Mouse (Mus musculus) right cerebral cortex, postnatal 25 days (tissue): ENCODE results near the gene Smarcd2.

Experiments
- DNase-seq: peaks from one replicate; pipeline ENCODE4 v3.0.0; 2022

The Smarcd2 gene

DNA sequence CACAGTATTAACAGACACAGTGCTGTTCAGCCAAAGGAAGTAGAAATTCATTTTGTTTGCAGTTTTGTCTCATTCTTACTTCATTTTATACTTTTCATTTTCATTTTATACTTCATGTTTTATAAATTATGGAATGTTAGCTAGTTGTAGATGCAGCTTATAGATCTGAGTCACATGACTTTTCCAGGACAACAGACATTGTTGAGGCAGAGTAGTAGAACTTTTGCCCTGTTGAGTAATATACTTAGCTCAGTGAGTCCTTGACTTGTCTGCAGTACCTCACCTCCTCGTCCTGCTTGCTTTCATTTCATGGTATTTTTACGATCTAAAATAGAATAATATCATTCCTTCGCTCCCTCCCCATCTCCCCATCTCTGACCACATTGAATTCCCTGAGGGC lies 52.2 kb downstream of the Smarcd2 start:
- DNase-seq = no peak

DNA sequence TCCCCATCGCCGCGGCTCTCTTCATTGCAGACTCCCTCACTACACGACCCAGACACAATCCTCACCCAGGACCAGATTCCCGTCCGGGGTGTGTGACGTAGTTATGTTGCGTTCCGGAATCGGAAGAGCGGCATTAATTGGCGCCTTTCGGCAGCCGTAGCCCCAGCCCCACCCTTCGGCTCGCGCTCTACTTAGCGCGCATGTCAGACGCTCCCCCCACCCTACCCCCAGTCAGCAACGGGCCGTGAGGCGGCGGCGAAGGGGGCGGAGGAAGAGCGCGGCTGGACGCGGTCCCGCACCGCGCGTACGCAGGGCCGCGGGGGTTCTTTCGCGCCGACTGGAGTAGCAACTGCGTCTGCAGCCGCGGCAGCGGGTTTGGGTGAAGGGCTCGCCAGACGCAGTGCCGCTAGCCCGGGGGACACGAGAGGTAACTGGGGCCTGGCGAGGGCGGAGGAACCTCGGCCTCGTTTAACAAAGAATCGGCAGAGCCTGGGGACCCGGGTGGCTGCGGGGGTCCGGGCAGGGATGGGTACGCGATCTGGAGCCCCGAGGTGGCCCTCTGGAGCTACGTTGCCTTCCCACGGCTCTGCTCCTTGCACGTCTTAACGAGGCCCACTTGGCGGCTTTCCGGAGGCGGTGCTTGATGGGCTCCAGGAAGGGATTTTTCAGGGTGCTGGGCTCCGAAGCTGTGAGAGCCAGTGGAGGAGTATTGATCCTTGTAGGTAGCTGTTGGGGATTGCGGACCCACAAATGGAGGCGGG lies 55.9 kb downstream of the Smarcd2 start, which contains the start of gene Ddx42:
Gene Ddx42 (plus strand): TSS at position 197 of the 761 bp plus-strand sequence.
- peak; percentile 93 for DNase-seq

DNA sequence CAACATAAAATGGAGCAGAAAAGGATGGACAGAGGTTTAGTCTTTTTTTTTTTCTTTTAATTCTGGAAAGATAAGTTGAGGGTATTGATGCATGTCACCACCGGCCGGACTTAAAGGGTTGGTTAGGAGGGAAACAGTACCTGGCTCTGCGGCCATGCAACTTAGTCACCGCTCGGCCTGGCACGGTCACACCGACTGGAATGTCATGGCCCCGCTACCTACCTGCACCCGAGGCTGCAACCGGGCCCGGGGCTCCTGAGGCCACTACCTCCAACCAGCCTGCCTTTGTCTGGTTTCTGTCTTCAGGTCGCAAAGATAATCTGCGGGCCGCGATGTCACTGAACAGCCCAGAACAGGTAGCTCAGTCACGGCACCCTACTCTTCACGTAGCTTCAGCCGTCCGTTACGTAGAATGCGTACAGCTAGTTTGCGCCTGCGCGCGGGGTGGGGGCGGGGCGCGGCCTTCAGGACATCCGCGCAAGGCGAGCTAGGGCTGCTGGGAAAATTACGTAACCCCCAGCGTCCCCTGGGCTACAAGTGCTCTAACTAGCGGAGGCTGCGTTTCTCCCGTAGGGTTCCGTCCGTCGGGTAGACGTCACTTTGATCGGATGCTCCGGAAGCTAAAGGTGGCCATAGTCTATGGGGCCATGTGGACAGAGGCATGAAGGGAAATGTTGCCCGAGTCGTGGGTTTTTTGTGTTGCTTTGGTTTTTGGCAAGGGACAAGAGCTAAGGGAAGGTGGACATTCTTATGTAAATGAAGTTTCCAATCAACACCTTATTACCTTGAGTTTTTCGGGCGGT lies 56.6 kb downstream of the Smarcd2 start, which contains the start of gene Ccdc47:
Gene Ccdc47 (minus strand): TSS at position 418 of the 803 bp plus-strand sequence.
- peak; percentile 95 for DNase-seq

DNA sequence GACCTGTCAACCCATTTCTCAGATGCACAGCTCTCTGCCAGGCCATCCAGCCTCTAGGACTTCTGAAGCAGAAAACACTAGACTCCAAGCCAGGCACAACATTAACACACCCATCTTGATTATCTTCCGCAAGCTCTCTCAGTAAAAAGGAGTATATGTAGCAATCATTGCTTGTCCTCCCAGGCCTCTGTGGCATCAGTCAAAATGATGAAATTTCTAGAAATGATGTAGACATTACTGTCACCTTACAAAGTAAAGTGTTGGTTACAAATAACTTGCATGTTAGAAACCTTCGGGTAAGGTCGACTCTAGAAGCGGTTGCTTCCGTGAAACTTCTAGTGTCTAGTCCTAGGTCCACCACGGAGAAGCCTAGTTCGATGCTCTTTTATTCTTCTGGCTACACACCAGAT lies 57.3 kb downstream of the Smarcd2 start:
- DNase-seq = no peak

DNA sequence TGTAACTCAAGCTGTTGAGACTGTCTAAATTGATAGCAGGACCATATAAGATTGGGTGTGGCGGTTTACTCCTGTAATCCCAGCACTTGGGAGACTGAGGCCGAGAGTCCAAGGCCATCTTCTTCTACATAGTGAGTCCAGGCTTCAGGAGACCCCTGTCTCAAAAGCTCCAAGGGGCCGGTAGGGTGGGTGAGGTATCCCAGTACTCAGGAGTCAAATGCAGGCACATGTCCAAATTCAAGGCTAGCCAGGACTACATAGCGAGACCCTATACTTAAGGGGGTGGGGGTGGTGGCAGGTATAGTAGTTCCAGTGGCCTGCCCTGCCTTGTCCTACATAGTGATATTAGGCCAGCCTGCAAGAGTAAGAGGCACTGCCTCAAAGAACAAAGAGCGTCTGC lies 57.9 kb downstream of the Smarcd2 start:
- DNase-seq = no peak
